Mouse (Mus musculus) CH12.LX (cell line): ENCODE measurements at regions not wholly inside any gene's neighbourhood (a gene's known extent, or its start where the extent isn't known, plus 50 kb on each side); places are given as distances from the start of the nearest gene placed in this dataset.

Experiments used
- EP300 ChIP-seq: IDR thresholded peaks from 2 replicates; pipeline ENCODE4 v1.6.1; 2011; ENCODE audit warnings: low read length, improper control_type of control experiment
- RAD21 ChIP-seq: IDR thresholded peaks from 2 replicates; pipeline ENCODE4 v1.6.1; 2011; ENCODE audit warnings: low read depth, mild to moderate bottlenecking, low read length, improper control_type of control experiment, moderate library complexity
- USF1 ChIP-seq: IDR thresholded peaks from 2 replicates; pipeline ENCODE4 v1.6.1; 2014; ENCODE audit warnings: low read depth, mild to moderate bottlenecking, inconsistent platforms, low read length, improper control_type of control experiment

DNA sequence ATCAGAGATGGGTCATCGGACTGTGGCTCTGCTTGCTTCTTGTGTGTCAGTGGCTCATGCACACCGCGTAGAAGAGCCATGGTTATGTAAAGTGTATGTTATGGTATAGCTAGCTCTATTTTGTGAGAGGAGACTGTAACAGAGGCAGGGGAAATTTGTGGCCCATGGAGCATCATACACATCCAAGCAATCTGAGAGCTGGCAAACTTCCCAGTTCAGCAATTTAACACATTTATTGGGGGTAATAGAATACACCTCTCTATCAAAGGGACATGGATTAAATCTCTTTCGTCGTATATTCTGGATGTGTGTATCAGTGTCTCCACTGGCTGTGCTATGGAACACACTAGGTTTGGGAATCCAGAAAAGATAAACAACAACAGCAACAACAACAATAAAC, 87.9 kb upstream of the 4930583I09Rik start:
- TF ChIP-seq RAD21, result no peak
- no peak for TF ChIP-seq EP300
- TF ChIP-seq USF1, result no peak
